Mouse (Mus musculus): Measurements from ENCODE around the gene Ush1c. TPM values are rescaled to one million over a fixed set of nuclear protein-coding genes. Genes with fewer than 3 reads are reported as not detected.

The Ush1c gene
- polyA plus RNA-seq, 1 experiment, result not detected

DNA sequence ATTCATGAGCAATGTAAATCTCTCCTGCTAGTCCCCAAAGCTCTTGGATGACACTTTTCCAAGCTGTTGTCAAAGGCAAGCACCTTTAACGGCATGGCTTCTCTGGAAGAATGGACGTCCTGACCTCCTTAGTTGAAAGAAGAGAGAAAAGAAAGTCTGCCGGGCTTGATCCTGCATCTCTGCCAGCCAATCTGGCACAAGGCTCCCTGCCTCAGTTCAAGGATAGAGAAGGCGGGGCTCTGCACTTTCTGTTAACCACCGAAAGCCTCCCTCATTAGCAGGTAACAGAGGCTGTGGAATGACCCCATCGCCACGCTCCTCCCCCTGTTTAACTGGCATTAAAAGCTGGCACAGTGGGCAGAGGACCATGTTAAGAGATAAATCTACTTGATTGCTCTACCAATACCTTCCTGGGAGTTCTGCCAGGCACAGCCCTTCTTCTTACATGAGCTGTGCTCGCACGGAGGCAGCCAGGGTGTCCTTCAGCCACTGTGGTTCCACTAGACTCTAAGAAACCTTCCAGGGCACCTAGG lies 85.4 kb downstream of the Ush1c start:
- H3K27ac ChIP-seq (ENCODE audit: control insufficient read depth, insufficient read depth, low read depth, low read length, poor library complexity), result no peak overlapping the region
- WGBS, result 74% methylated on average over 9 of the region's 9 CpGs
- H3K4me1 ChIP-seq (ENCODE audit: control insufficient read depth, insufficient read depth, low read length), result no peaks in the 10 kb centered on the region
- no peak overlapping the region for H3K4me3 ChIP-seq (replicated peaks; ENCODE audit: control insufficient read depth, low read depth, low read length)
- no peak for TF ChIP-seq CTCF (IDR thresholded peaks at IDR 0.05; ENCODE audit: control insufficient read depth, insufficient read depth, low read length)
- no peak for TF ChIP-seq POLR2A (IDR thresholded peaks at IDR 0.05; ENCODE audit: borderline replicate concordance, control insufficient read depth, low read depth, low read length)

DNA sequence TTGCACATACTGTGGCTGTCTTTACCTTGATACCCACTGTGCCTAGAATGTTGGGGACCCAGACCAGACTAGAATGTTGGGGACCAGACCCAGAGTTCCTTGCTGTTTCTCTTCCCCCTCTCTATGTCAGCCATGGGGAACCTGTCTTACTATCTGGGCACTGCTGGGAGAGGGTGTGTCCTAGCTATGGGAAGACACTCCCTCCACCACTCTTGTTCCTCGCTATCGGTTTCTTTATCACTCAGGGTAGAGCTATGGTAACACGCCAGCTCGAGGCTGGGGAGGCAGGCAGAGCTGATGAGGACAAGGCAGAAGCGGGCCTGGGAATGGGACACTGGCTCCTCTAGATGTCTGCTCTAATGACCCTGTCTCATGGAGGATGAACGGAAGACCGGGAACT lies 90.9 kb downstream of the Ush1c start:
- Histone ChIP-seq H3K27ac (ENCODE audit: control insufficient read depth, insufficient read depth, low read depth, low read length, poor library complexity) (no peak overlapping the region), H3K4me3 (replicated peaks; ENCODE audit: control insufficient read depth, low read depth, low read length) (no peak overlapping the region), H3K4me1 (ENCODE audit: control insufficient read depth, insufficient read depth, low read length) (no peaks in the 10 kb centered on the region)
- WGBS, result 67% methylated on average over 7 of the region's 7 CpGs
- TF ChIP-seq CTCF (IDR thresholded peaks at IDR 0.05; ENCODE audit: control insufficient read depth, insufficient read depth, low read length) (no peak), POLR2A (IDR thresholded peaks at IDR 0.05; ENCODE audit: borderline replicate concordance, control insufficient read depth, low read depth, low read length) (no peak)

DNA sequence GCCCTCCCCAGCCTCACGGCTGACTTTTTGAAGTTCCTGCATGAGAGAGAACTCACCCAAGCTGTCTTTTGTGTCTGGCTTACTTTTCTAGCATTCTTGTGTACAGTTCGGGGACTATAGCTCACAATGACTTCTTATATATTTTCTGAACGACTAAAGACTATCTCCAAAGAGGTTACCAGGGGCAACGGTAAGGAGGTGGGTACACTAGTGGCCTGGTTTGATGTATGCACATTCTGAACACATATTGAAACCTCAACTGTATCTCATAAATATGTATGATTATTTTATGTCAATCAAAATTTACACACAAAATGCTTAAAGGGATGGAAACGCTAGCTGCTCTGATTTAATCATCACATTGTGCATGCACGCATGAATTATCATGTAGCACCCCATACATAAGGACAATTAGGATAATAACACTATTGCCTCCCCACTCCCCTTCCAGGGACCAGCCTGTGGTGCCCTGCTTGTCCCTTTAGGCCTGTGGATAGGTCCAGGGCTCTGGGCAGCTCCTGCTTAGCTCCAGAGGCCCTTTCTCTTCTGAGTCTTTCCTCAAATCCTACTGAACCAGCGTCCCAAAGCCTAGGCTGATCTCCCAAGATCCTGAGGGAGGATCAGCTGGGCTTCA lies 91.5 kb downstream of the Ush1c start:
- H3K4me3 ChIP-seq (replicated peaks; ENCODE audit: control insufficient read depth, low read depth, low read length), result no peak overlapping the region
- H3K4me1 ChIP-seq (ENCODE audit: control insufficient read depth, insufficient read depth, low read length), result no peaks in the 10 kb centered on the region
- 78% methylated on average over 7 of the region's 7 CpGs for WGBS
- TF ChIP-seq POLR2A (IDR thresholded peaks at IDR 0.05; ENCODE audit: borderline replicate concordance, control insufficient read depth, low read depth, low read length) (no peak), CTCF (IDR thresholded peaks at IDR 0.05; ENCODE audit: control insufficient read depth, insufficient read depth, low read length) (no peak)
- H3K27ac ChIP-seq (ENCODE audit: control insufficient read depth, insufficient read depth, low read depth, low read length, poor library complexity), result no peak overlapping the region

Other genes starting within 250 kb of the Ush1c start
- gene Abcc6, start 208.2 kb downstream of the Ush1c start, polyA plus RNA-seq (2011; ENCODE audit: insufficient read depth, insufficient read length, low replicate concordance, missing spikeins), result 1.1 and 1.3 TPM in 2 replicates
- gene Nomo1, start 204.8 kb downstream of the Ush1c start, polyA plus RNA-seq (2011; ENCODE audit: insufficient read depth, insufficient read length, low replicate concordance, missing spikeins), result 25.3 and 43.9 TPM in 2 replicates
- not detected in 2 replicates for gene Kcnj11, start 137.7 kb downstream of the Ush1c start, polyA plus RNA-seq (2011; ENCODE audit: insufficient read depth, insufficient read length, low replicate concordance, missing spikeins)
- not detected in 2 replicates for gene Abcc8, start 58.5 kb downstream of the Ush1c start, polyA plus RNA-seq (2011; ENCODE audit: insufficient read depth, insufficient read length, low replicate concordance, missing spikeins)
- not detected in 2 replicates for gene Otog, start 2.5 kb upstream of the Ush1c start, polyA plus RNA-seq (2011; ENCODE audit: insufficient read depth, insufficient read length, low replicate concordance, missing spikeins)
- not detected in 2 replicates for gene Myod1, start 138.0 kb upstream of the Ush1c start, polyA plus RNA-seq (2011; ENCODE audit: insufficient read depth, insufficient read length, low replicate concordance, missing spikeins)
- gene Kcnc1, start 158.0 kb upstream of the Ush1c start, polyA plus RNA-seq (2011; ENCODE audit: insufficient read depth, insufficient read length, low replicate concordance, missing spikeins), result 0.25 and 0.32 TPM in 2 replicates